34 mouse cellular contexts compared by ENCODE assay signal in the genomic region with DNA sequence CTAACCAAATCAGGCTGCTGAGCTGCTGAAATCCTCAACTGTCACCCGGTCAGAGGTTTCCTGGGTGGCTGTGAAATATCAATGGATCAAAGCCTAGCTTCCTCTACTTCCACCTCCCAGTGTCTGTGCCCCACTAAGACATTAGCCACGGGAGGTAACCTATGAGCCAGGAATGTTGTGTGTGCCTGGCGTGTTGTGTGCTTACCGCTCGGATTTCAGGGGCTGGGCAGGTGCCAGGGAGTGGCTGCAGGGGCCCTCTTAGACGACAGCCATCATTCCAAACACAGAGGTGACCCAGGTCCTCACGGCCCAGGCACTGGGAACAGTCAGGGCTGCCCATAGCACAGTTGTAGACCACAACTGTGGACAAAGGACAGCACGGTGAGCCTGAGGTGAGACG. TPM values are rescaled to one million over a fixed set of nuclear protein-coding genes. Genes with fewer than 3 reads are reported as not detected.
A peak's percentile ranks its signal among the peaks of the same experiment; 100 is the strongest.
DNase-seq lines count a peak whose midpoint lies in the region; ATAC-seq and TF ChIP-seq lines count a peak whose summit lies in the region.
"Had no signal": no experiment of that assay in that cellular context is flagged by ENCODE, and none has a peak within 500 bp of the region (broad histone marks: within the 10 kb centered on the region; RNA-seq: fewer than 3 reads in every experiment).

No protein-coding gene starts in this region.

- no peak for DNase-seq in forebrain, embryonic 10.5 days (ENCODE audit: extremely low spot score, low spot score)
- no peak for DNase-seq in hindbrain, postnatal 0 days (ENCODE audit: low spot score)
- no peak for DNase-seq in hindbrain, embryonic 14.5 days (ENCODE audit: low spot score)
- peak; percentile 62 to 70 for DNase-seq in cerebellum, postnatal 14 days
- DNase-seq in adrenal gland, postnatal 25 days = no peak
- DNase-seq: adrenal gland, adult 8-10 months; embryo, embryonic 11 days; gastrocnemius, postnatal 25 days; heart, adult 18-20 months; kidney, adult 9 months; kidney, postnatal 14 days; lung, postnatal 4 days; right cerebral cortex, postnatal 4 days; thymus, adult 18-20 months had no signal

- 0 out of 2 replicates have a peak, but pooled peaks cover 2% of the 10 kb centered on the region for H3K36me3 ChIP-seq in forebrain, embryonic 10.5 days (replicated peaks)
- H3K36me3 ChIP-seq in forebrain, embryonic 16.5 days (ENCODE audit: control insufficient read depth, insufficient read depth) = no peaks in the 10 kb centered on the region
- no peaks in the 10 kb centered on the region for H3K36me3 ChIP-seq in hindbrain, postnatal 0 days (ENCODE audit: insufficient read depth, low read length)
- no peaks in the 10 kb centered on the region for H3K36me3 ChIP-seq in hindbrain, embryonic 14.5 days (replicated peaks; ENCODE audit: control insufficient read depth, insufficient read depth)
- peaks cover 52% of the 10 kb centered on the region for H3K36me3 ChIP-seq in macrophage (ENCODE audit: inconsistent target)
- H3K36me3 ChIP-seq: G1E; hindbrain, embryonic 15.5 days had no signal

- no peaks in the 10 kb centered on the region for H3K9me3 ChIP-seq in forebrain, embryonic 10.5 days
- H3K9me3 ChIP-seq in forebrain, embryonic 16.5 days (ENCODE audit: control insufficient read depth, low read length) = no peaks in the 10 kb centered on the region
- H3K9me3 ChIP-seq in hindbrain, postnatal 0 days (ENCODE audit: low read length) = no peaks in the 10 kb centered on the region
- no peaks in the 10 kb centered on the region for H3K9me3 ChIP-seq in hindbrain, embryonic 14.5 days (ENCODE audit: control insufficient read depth, low read length)
- H3K9me3 ChIP-seq: G1E; hindbrain, embryonic 15.5 days; intestine, embryonic 15.5 days had no signal

- no peak for ATAC-seq in forebrain, embryonic 16.5 days
- no peak for ATAC-seq in hindbrain, postnatal 0 days
- ATAC-seq in hindbrain, embryonic 14.5 days (ENCODE audit: low FRiP score) = no peak
- ATAC-seq: intestine, embryonic 15.5 days had no signal

- H3K27me3 ChIP-seq in forebrain, embryonic 10.5 days (ENCODE audit: poor library complexity, severe bottlenecking) = peaks cover under 1% of the 10 kb centered on the region; the same call in 1 of the 2 replicates
- no peaks in the 10 kb centered on the region for H3K27me3 ChIP-seq in forebrain, embryonic 16.5 days (replicated peaks; ENCODE audit: control insufficient read depth, insufficient read depth, low read length)
- no peaks in the 10 kb centered on the region for H3K27me3 ChIP-seq in hindbrain, postnatal 0 days (ENCODE audit: insufficient read depth, low read length)
- H3K27me3 ChIP-seq in hindbrain, embryonic 14.5 days (ENCODE audit: control insufficient read depth, insufficient read depth, low read length) = no peaks in the 10 kb centered on the region
- H3K27me3 ChIP-seq: CH12.LX; hindbrain, embryonic 15.5 days; intestine, embryonic 15.5 days had no signal

- H3K4me3 ChIP-seq in forebrain, embryonic 10.5 days = no peak overlapping the region
- no peak overlapping the region for H3K4me3 ChIP-seq in forebrain, embryonic 16.5 days (replicated peaks; ENCODE audit: low read length)
- H3K4me3 ChIP-seq in hindbrain, postnatal 0 days (ENCODE audit: low read length) = no peak overlapping the region
- no peak overlapping the region for H3K4me3 ChIP-seq in hindbrain, embryonic 14.5 days (replicated peaks; ENCODE audit: low read length)
- H3K4me3 ChIP-seq in macrophage (ENCODE audit: inconsistent target) = no peak overlapping the region
- H3K4me3 ChIP-seq: hindbrain, embryonic 15.5 days; intestine, embryonic 15.5 days had no signal

- TF ChIP-seq CTCF in hindbrain, postnatal 0 days (IDR thresholded peaks at IDR 0.05; ENCODE audit: low read depth) = no peak

- no peak overlapping the region for H3K4me2 ChIP-seq in forebrain, embryonic 16.5 days (ENCODE audit: low read length)
- no peak overlapping the region for H3K4me2 ChIP-seq in hindbrain, postnatal 0 days (ENCODE audit: low read depth, low read length)
- no peak overlapping the region for H3K4me2 ChIP-seq in hindbrain, embryonic 14.5 days (replicated peaks)
- H3K4me2 ChIP-seq: hindbrain, embryonic 15.5 days; intestine, embryonic 15.5 days had no signal

- peaks cover 34% of the 10 kb centered on the region for H3K4me1 ChIP-seq in forebrain, embryonic 10.5 days
- peaks cover 15% of the 10 kb centered on the region for H3K4me1 ChIP-seq in forebrain, embryonic 16.5 days (replicated peaks; ENCODE audit: control insufficient read depth, insufficient read depth, low read length)
- peaks cover 13% of the 10 kb centered on the region for H3K4me1 ChIP-seq in hindbrain, postnatal 0 days (ENCODE audit: insufficient read depth, low read length)
- peaks cover 13% of the 10 kb centered on the region for H3K4me1 ChIP-seq in hindbrain, embryonic 14.5 days (replicated peaks; ENCODE audit: control insufficient read depth, insufficient read depth, low read length)

- H3K27ac ChIP-seq in forebrain, embryonic 10.5 days = peak overlapping the region; percentile 63; the same call in 1 of the 2 replicates
- no peak overlapping the region for H3K27ac ChIP-seq in forebrain, embryonic 16.5 days (ENCODE audit: low read length)
- 0 out of 2 replicates have a peak overlapping the region, but pooled peaks have one; percentile 29 for H3K27ac ChIP-seq in hindbrain, postnatal 0 days
- no peak overlapping the region for H3K27ac ChIP-seq in hindbrain, embryonic 14.5 days
- H3K27ac ChIP-seq in macrophage = peak overlapping the region; percentile 69
- H3K27ac ChIP-seq: intestine, embryonic 15.5 days had no signal

- H3K79me2 ChIP-seq in macrophage (ENCODE audit: inconsistent target) = peaks cover 5% of the 10 kb centered on the region; the same call in 1 of the 2 replicates

- no peak overlapping the region for H3K9ac ChIP-seq in forebrain, embryonic 16.5 days (replicated peaks; ENCODE audit: low read depth, low read length)
- H3K9ac ChIP-seq in hindbrain, postnatal 0 days (replicated peaks; ENCODE audit: low read length) = no peak overlapping the region
- no peak overlapping the region for H3K9ac ChIP-seq in hindbrain, embryonic 14.5 days
- H3K9ac ChIP-seq: hindbrain, embryonic 15.5 days; intestine, embryonic 15.5 days had no signal

- WGBS in forebrain, embryonic 10.5 days = 78% methylated on average over 9 of the region's 9 CpGs
- 68% methylated on average over 9 of the region's 9 CpGs for WGBS in forebrain, embryonic 16.5 days
- WGBS in hindbrain, postnatal 0 days = 51% methylated on average over 9 of the region's 9 CpGs
- WGBS in hindbrain, embryonic 14.5 days = 65% methylated on average over 9 of the region's 9 CpGs
- 62% methylated on average over 8 of the region's 9 CpGs for WGBS in macrophage (ENCODE audit: missing documents)

RNA-seq across cellular contexts. Expression of a gene that starts 24.4 kb away (rescaled TPM):
- not detected in 2 replicates for polyA plus RNA-seq in forebrain, embryonic 10.5 days (2016; fragmentation: Nextera tagmentation; extraction: Ambion mirVana)
- not detected in 2 replicates for polyA plus RNA-seq in forebrain, embryonic 16.5 days (2015; fragmentation: Nextera tagmentation; extraction: Ambion mirVana)
- 1.0 TPM in 1 of 2 replicates, not detected in the other for total RNA-seq in hindbrain, postnatal 0 days (2014; rRNA removed)
- not detected in 2 replicates for polyA plus RNA-seq in hindbrain, postnatal 0 days (2015; fragmentation: Nextera tagmentation; extraction: Ambion mirVana)
- not detected in 2 replicates for polyA plus RNA-seq in hindbrain, embryonic 14.5 days (2014; fragmentation: Nextera tagmentation; extraction: Ambion mirVana)
- 1 to 10 TPM in 1 of 26 experiments, not detected in 25; 1.4 TPM for total RNA-seq in macrophage (2018; cell fraction: chromatin; rRNA removed)
- total RNA-seq in macrophage (2018; cell fraction: cytosol; rRNA removed) = under 1 TPM in 3 of 26 experiments, not detected in 23; 0.14 to 0.42 (median 0.19) TPM
- total RNA-seq in macrophage (2018; cell fraction: nucleus; rRNA removed) = under 1 TPM in 1 of 26 experiments, not detected in 25; 0.76 TPM
- not detected in 3 replicates for polyA plus RNA-seq in macrophage (2018)
- total RNA-seq in adrenal gland, postnatal 25 days (2021) = not detected in 2 replicates
- total RNA-seq: G1E; gastrocnemius, postnatal 25 days; heart, adult 18-20 months; heart, postnatal 25 days; layer of hippocampus, adult 18-20 months; layer of hippocampus, postnatal 14 days; liver, adult 2 months; midbrain, postnatal 0 days had no signal
- polyA plus RNA-seq: brain, embryonic 14.5 days; forebrain, embryonic 11.5 days; frontal cortex, adult 2 months; G1E; heart, embryonic 14.5 days; hindbrain, embryonic 15.5 days; intestine, embryonic 15.5 days; limb, embryonic 11.5 days; liver, adult 2 months; liver, embryonic 16.5 days; lung, embryonic 16.5 days; midbrain, postnatal 0 days; neural tube, embryonic 14.5 days; stomach, embryonic 16.5 days had no signal

RNA-seq across cellular contexts. Expression of a gene that starts 25.7 kb away (rescaled TPM):
- 23.9 and 28.0 TPM in 2 replicates for polyA plus RNA-seq in forebrain, embryonic 10.5 days (2016; fragmentation: Nextera tagmentation; extraction: Ambion mirVana)
- 19.4 and 19.8 TPM in 2 replicates for polyA plus RNA-seq in forebrain, embryonic 16.5 days (2015; fragmentation: Nextera tagmentation; extraction: Ambion mirVana)
- total RNA-seq in hindbrain, postnatal 0 days (2014; rRNA removed) = 31.2 and 36.1 TPM in 2 replicates
- polyA plus RNA-seq in hindbrain, postnatal 0 days (2015; fragmentation: Nextera tagmentation; extraction: Ambion mirVana) = 6.1 and 8.2 TPM in 2 replicates
- 11.6 and 14.7 TPM in 2 replicates for polyA plus RNA-seq in hindbrain, embryonic 14.5 days (2014; fragmentation: Nextera tagmentation; extraction: Ambion mirVana)
- total RNA-seq in macrophage (2018; cell fraction: chromatin; rRNA removed) = 1,000 to 10,000 TPM in 1 of 26 experiments, 100 to 1,000 TPM in 25; 192 to 1,896 (median 380) TPM
- total RNA-seq in macrophage (2018; cell fraction: cytosol; rRNA removed) = 100 to 1,000 TPM; 198 to 344 (median 273) TPM
- 100 to 1,000 TPM; 233 to 720 (median 426) TPM for total RNA-seq in macrophage (2018; cell fraction: nucleus; rRNA removed)
- 130 to 283 TPM (median 243 TPM) in 3 replicates for polyA plus RNA-seq in macrophage (2018)
- total RNA-seq in adrenal gland, postnatal 25 days (2021) = 170 and 214 TPM in 2 replicates

RNA-seq across cellular contexts. Expression of a gene that starts 37.6 kb away (rescaled TPM):
- polyA plus RNA-seq in forebrain, embryonic 10.5 days (2016; fragmentation: Nextera tagmentation; extraction: Ambion mirVana) = 0.06 and 0.10 TPM in 2 replicates
- polyA plus RNA-seq in forebrain, embryonic 16.5 days (2015; fragmentation: Nextera tagmentation; extraction: Ambion mirVana) = 0.15 TPM in 1 of 2 replicates, not detected in the other
- 0.37 and 1.1 TPM in 2 replicates for total RNA-seq in hindbrain, postnatal 0 days (2014; rRNA removed)
- 0.08 and 0.09 TPM in 2 replicates for polyA plus RNA-seq in hindbrain, postnatal 0 days (2015; fragmentation: Nextera tagmentation; extraction: Ambion mirVana)
- 0.08 and 0.53 TPM in 2 replicates for polyA plus RNA-seq in hindbrain, embryonic 14.5 days (2014; fragmentation: Nextera tagmentation; extraction: Ambion mirVana)
- 1 to 10 TPM in 6 of 26 experiments, under 1 TPM in 12, not detected in 8; 0.19 to 2.0 (median 0.68) TPM for total RNA-seq in macrophage (2018; cell fraction: chromatin; rRNA removed)
- total RNA-seq in macrophage (2018; cell fraction: cytosol; rRNA removed) = under 1 TPM in 5 of 26 experiments, not detected in 21; 0.03 to 0.13 (median 0.10) TPM
- total RNA-seq in macrophage (2018; cell fraction: nucleus; rRNA removed) = 1 to 10 TPM in 5 of 26 experiments, under 1 TPM in 14, not detected in 7; 0.16 to 1.2 (median 0.54) TPM
- polyA plus RNA-seq in macrophage (2018) = not detected in 3 replicates
- 0.94 and 1.9 TPM in 2 replicates for total RNA-seq in adrenal gland, postnatal 25 days (2021)
- total RNA-seq: heart, adult 18-20 months; liver, adult 2 months had no signal
- polyA plus RNA-seq: G1E; heart, embryonic 14.5 days; liver, embryonic 16.5 days had no signal

Comparison
In these comparisons a context has a peak if more than half of its experiments do, and no peak if none do; other contexts are left out.
1. H3K27ac ChIP-seq: peak in forebrain, embryonic 10.5 days (single experiment), hindbrain, postnatal 0 days (single experiment) and macrophage (single experiment); none in forebrain, embryonic 16.5 days (single experiment) and hindbrain, embryonic 14.5 days (single experiment).
2. DNase-seq: peak in cerebellum, postnatal 14 days (2 of 2); none in forebrain, embryonic 10.5 days (single experiment), hindbrain, postnatal 0 days (single experiment), hindbrain, embryonic 14.5 days (single experiment) and adrenal gland, postnatal 25 days (single experiment).